Comparison of ENCODE assay signal across 9 mouse cellular contexts in genomic region chr11:101448899-101449298, GRCm38 (mm10). TPM values are rescaled to one million over a fixed set of nuclear protein-coding genes. Genes with fewer than 3 reads are reported as not detected.
DNase-seq lines count a peak whose midpoint lies in the region; ATAC-seq and TF ChIP-seq lines count a peak whose summit lies in the region.
"Had no signal": no experiment of that assay in that cellular context is flagged by ENCODE, and none has a peak within 500 bp of the region (broad histone marks: within the 10 kb centered on the region; RNA-seq: fewer than 3 reads in every experiment).

No protein-coding gene starts in this region.

- H3K36me3 ChIP-seq in intestine, embryonic 14.5 days (ENCODE audit: control insufficient read depth, insufficient read depth, low read length) = peaks cover 21% of the 10 kb centered on the region
- H3K36me3 ChIP-seq in neural tube, embryonic 12.5 days = peaks cover 21% of the 10 kb centered on the region

- 80% methylated on average over 4 of the region's 4 CpGs for WGBS in intestine, embryonic 14.5 days
- 80% methylated on average over 4 of the region's 4 CpGs for WGBS in neural tube, embryonic 12.5 days

- no peak overlapping the region for H3K9ac ChIP-seq in intestine, embryonic 14.5 days (ENCODE audit: low read length)
- H3K9ac ChIP-seq in neural tube, embryonic 12.5 days = no peak overlapping the region

- DNase-seq in layer of hippocampus, adult 2 months (ENCODE audit: low spot score in 2 of 2) = no peak
- no peak for DNase-seq in layer of hippocampus, adult 8-10 months (ENCODE audit: low spot score in 2 of 2)
- no peak for DNase-seq in intestine, embryonic 14.5 days (ENCODE audit: low spot score)
- no peak for DNase-seq in cerebellum, adult 9-11 months
- no peak for DNase-seq in layer of hippocampus, postnatal 36 days
- DNase-seq in gastrocnemius, postnatal 25 days = no peak
- DNase-seq: right cerebral cortex, postnatal 25 days had no signal

- peak overlapping the region; percentile 50 for H3K4me2 ChIP-seq in intestine, embryonic 14.5 days (ENCODE audit: low read length)
- H3K4me2 ChIP-seq in neural tube, embryonic 12.5 days (replicated peaks) = 0 out of 2 replicates have a peak overlapping the region, but pooled peaks have one; percentile 9

- peak overlapping the region; percentile 46 for H3K4me3 ChIP-seq in layer of hippocampus, adult 2 months
- peak overlapping the region; percentile 39 for H3K4me3 ChIP-seq in intestine, embryonic 14.5 days (ENCODE audit: low read depth, low read length)
- no peak overlapping the region for H3K4me3 ChIP-seq in neural tube, embryonic 12.5 days

- H3K27me3 ChIP-seq in intestine, embryonic 14.5 days (replicated peaks; ENCODE audit: control insufficient read depth, insufficient read depth, low read length) = no peaks in the 10 kb centered on the region
- H3K27me3 ChIP-seq in neural tube, embryonic 12.5 days (replicated peaks) = no peaks in the 10 kb centered on the region

- ATAC-seq in activated CD4-positive, CD25-positive, alpha-beta regulatory T cell, adult 4 months = peak; percentile 6
- ATAC-seq in intestine, embryonic 14.5 days (replicated peaks; ENCODE audit: low FRiP score, low TSS enrichment, low read depth) = 0 out of 2 replicates have a peak, but pooled peaks have one; percentile 1
- ATAC-seq in neural tube, embryonic 12.5 days (ENCODE audit: low FRiP score, low read depth) = no peak

- no peak for TF ChIP-seq CTCF in layer of hippocampus, adult 2 months (conservative IDR thresholded peaks at IDR 0.05)

- no peak overlapping the region; the same call in 1 of the 2 replicates for H3K27ac ChIP-seq in layer of hippocampus, adult 2 months
- H3K27ac ChIP-seq in intestine, embryonic 14.5 days (ENCODE audit: low read depth) = peak overlapping the region; percentile 44; the same call in 1 of the 2 replicates
- H3K27ac ChIP-seq in neural tube, embryonic 12.5 days = no peak overlapping the region

- H3K4me1 ChIP-seq in intestine, embryonic 14.5 days (replicated peaks; ENCODE audit: control insufficient read depth, insufficient read depth, low read length) = peaks cover 6% of the 10 kb centered on the region
- H3K4me1 ChIP-seq in neural tube, embryonic 12.5 days = peaks cover 8% of the 10 kb centered on the region

- H3K9me3 ChIP-seq in intestine, embryonic 14.5 days (ENCODE audit: control insufficient read depth, low read length) = no peaks in the 10 kb centered on the region
- no peaks in the 10 kb centered on the region for H3K9me3 ChIP-seq in neural tube, embryonic 12.5 days

RNA-seq across cellular contexts. Expression of gene Ifi35, which starts 0.7 kb away (rescaled TPM):
- 1 to 10 TPM; 2.4 to 3.5 TPM for total RNA-seq in layer of hippocampus, adult 2 months (2021)
- total RNA-seq in layer of hippocampus, adult 8-10 months (2022) = 1 to 10 TPM; 2.2 to 7.6 (median 3.5) TPM
- 100 to 1,000 TPM; 148 to 179 TPM for polyA plus RNA-seq in activated CD4-positive, CD25-positive, alpha-beta regulatory T cell, adult 4 months (2017; shearing (Covaris generic))
- polyA plus RNA-seq in intestine, embryonic 14.5 days (2014; fragmentation: Nextera tagmentation; extraction: Ambion mirVana) = 16.9 and 18.3 TPM in 2 replicates
- 3.4 and 4.3 TPM in 2 replicates for polyA plus RNA-seq in neural tube, embryonic 12.5 days (2016; fragmentation: Nextera tagmentation; extraction: Ambion mirVana)
- total RNA-seq in layer of hippocampus, postnatal 36 days (2021) = 1 to 10 TPM; 2.5 to 3.1 TPM
- 10 to 100 TPM in 1 of 2 experiments, 1 to 10 TPM in 1; 8.5 to 10.8 TPM for total RNA-seq in gastrocnemius, postnatal 25 days (2021)

RNA-seq across cellular contexts. Expression of gene Rpl27, which starts 6.8 kb away (rescaled TPM):
- total RNA-seq in layer of hippocampus, adult 2 months (2021) = 10 to 100 TPM; 31.6 to 32.9 TPM
- 10 to 100 TPM; 23.9 to 46.8 (median 33.8) TPM for total RNA-seq in layer of hippocampus, adult 8-10 months (2022)
- polyA plus RNA-seq in activated CD4-positive, CD25-positive, alpha-beta regulatory T cell, adult 4 months (2017; shearing (Covaris generic)) = 100 to 1,000 TPM; 581 to 812 TPM
- 412 and 439 TPM in 2 replicates for polyA plus RNA-seq in intestine, embryonic 14.5 days (2014; fragmentation: Nextera tagmentation; extraction: Ambion mirVana)
- polyA plus RNA-seq in neural tube, embryonic 12.5 days (2016; fragmentation: Nextera tagmentation; extraction: Ambion mirVana) = 327 and 346 TPM in 2 replicates
- 10 to 100 TPM; 28.5 to 39.7 TPM for total RNA-seq in layer of hippocampus, postnatal 36 days (2021)
- total RNA-seq in gastrocnemius, postnatal 25 days (2021) = 10 to 100 TPM; 40.6 to 42.5 TPM

RNA-seq across cellular contexts. Expression of gene Rnd2, which starts 15.9 kb away (rescaled TPM):
- total RNA-seq in layer of hippocampus, adult 2 months (2021) = 100 to 1,000 TPM; 113 to 122 TPM
- total RNA-seq in layer of hippocampus, adult 8-10 months (2022) = 100 to 1,000 TPM; 109 to 121 (median 110) TPM
- polyA plus RNA-seq in activated CD4-positive, CD25-positive, alpha-beta regulatory T cell, adult 4 months (2017; shearing (Covaris generic)) = under 1 TPM; 0.24 to 0.36 TPM
- 15.9 and 16.7 TPM in 2 replicates for polyA plus RNA-seq in intestine, embryonic 14.5 days (2014; fragmentation: Nextera tagmentation; extraction: Ambion mirVana)
- polyA plus RNA-seq in neural tube, embryonic 12.5 days (2016; fragmentation: Nextera tagmentation; extraction: Ambion mirVana) = 84.0 and 99.7 TPM in 2 replicates
- 100 to 1,000 TPM; 123 TPM for total RNA-seq in layer of hippocampus, postnatal 36 days (2021)
- 1 to 10 TPM; 2.9 to 3.6 TPM for total RNA-seq in gastrocnemius, postnatal 25 days (2021)

RNA-seq across cellular contexts. Expression of gene Vat1, which starts 17.1 kb away (rescaled TPM):
- total RNA-seq in layer of hippocampus, adult 2 months (2021) = 10 to 100 TPM; 25.3 to 27.7 TPM
- total RNA-seq in layer of hippocampus, adult 8-10 months (2022) = 10 to 100 TPM; 27.9 to 42.8 (median 34.9) TPM
- polyA plus RNA-seq in activated CD4-positive, CD25-positive, alpha-beta regulatory T cell, adult 4 months (2017; shearing (Covaris generic)) = 1 to 10 TPM in 1 of 2 experiments, under 1 TPM in 1; 0.60 to 1.5 TPM
- 50.7 and 60.0 TPM in 2 replicates for polyA plus RNA-seq in intestine, embryonic 14.5 days (2014; fragmentation: Nextera tagmentation; extraction: Ambion mirVana)
- 71.6 and 75.1 TPM in 2 replicates for polyA plus RNA-seq in neural tube, embryonic 12.5 days (2016; fragmentation: Nextera tagmentation; extraction: Ambion mirVana)
- total RNA-seq in layer of hippocampus, postnatal 36 days (2021) = 10 to 100 TPM; 28.0 to 28.2 TPM
- total RNA-seq in gastrocnemius, postnatal 25 days (2021) = 10 to 100 TPM; 13.1 to 19.3 TPM

RNA-seq across cellular contexts. Expression of gene Ptges3l, which starts 23.8 kb away (rescaled TPM):
- total RNA-seq in layer of hippocampus, adult 2 months (2021) = 1 to 10 TPM in 1 of 2 experiments, under 1 TPM in 1; 0.71 to 2.0 TPM
- 1 to 10 TPM in 3 of 4 experiments, under 1 TPM in 1; 0.74 to 1.5 (median 1.3) TPM for total RNA-seq in layer of hippocampus, adult 8-10 months (2022)
- polyA plus RNA-seq in activated CD4-positive, CD25-positive, alpha-beta regulatory T cell, adult 4 months (2017; shearing (Covaris generic)) = 1 to 10 TPM; 1.1 to 4.2 TPM
- polyA plus RNA-seq in intestine, embryonic 14.5 days (2014; fragmentation: Nextera tagmentation; extraction: Ambion mirVana) = 16.3 and 17.9 TPM in 2 replicates
- 3.2 and 4.4 TPM in 2 replicates for polyA plus RNA-seq in neural tube, embryonic 12.5 days (2016; fragmentation: Nextera tagmentation; extraction: Ambion mirVana)
- 1 to 10 TPM; 1.7 to 2.0 TPM for total RNA-seq in layer of hippocampus, postnatal 36 days (2021)
- 100 to 1,000 TPM; 106 to 110 TPM for total RNA-seq in gastrocnemius, postnatal 25 days (2021)

Comparison
In these comparisons a context has a peak if more than half of its experiments do, and no peak if none do; other contexts are left out.
1. RNA of gene Rnd2, which starts 15.9 kb away (total RNA-seq): 123 TPM in layer of hippocampus, postnatal 36 days, 113 to 122 TPM in layer of hippocampus, adult 2 months and 109 to 121 TPM in layer of hippocampus, adult 8-10 months; 2.9 to 3.6 TPM in gastrocnemius, postnatal 25 days; every median in the first group is over 10 times any median in the second.